Comparison of ENCODE assay signal across 19 mouse cellular contexts in genomic region chr10:94531482-94531881, GRCm38 (mm10).
DNase-seq lines count a peak whose midpoint lies in the region; TF ChIP-seq lines count a peak whose summit lies in the region.
"Had no signal": no experiment of that assay in that cellular context is flagged by ENCODE, and none has a peak within 500 bp of the region (broad histone marks: within the 10 kb centered on the region; RNA-seq: fewer than 3 reads in every experiment).

No protein-coding gene starts in this region.

- no peak for DNase-seq in layer of hippocampus, adult 2 months (ENCODE audit: low spot score in 2 of 2)
- no peak for DNase-seq in layer of hippocampus, postnatal 10 days (ENCODE audit: low spot score in 2 of 2)
- DNase-seq in R1 (ENCODE audit: low read depth, low spot score) = peak; percentile 99
- DNase-seq in yolk sac, embryonic 10.5 days (ENCODE audit: low spot score) = peak; percentile 13
- DNase-seq in cerebellum, adult 9-11 months = no peak
- no peak for DNase-seq in heart, postnatal 36 days
- DNase-seq: adrenal gland, adult 8-10 months; adrenal gland, postnatal 25 days; B cell, adult 2 months; cerebellum, adult 11 months; cerebellum, adult 2 months; cerebellum, postnatal 10 days; gastrocnemius, postnatal 10 days; gastrocnemius, postnatal 36 days; kidney, adult 2 months had no signal

- intact Hi-C loops in heart, postnatal 36 days (cut with DNase I) = no loop called here

- H3K27ac ChIP-seq in layer of hippocampus, adult 2 months = peak overlapping the region; percentile 78
- H3K27ac ChIP-seq: forebrain, embryonic 10.5 days; forebrain, embryonic 13.5 days; hindbrain, embryonic 10.5 days; hindbrain, embryonic 14.5 days had no signal

- H3K4me3 ChIP-seq in layer of hippocampus, adult 2 months = no peak overlapping the region
- H3K4me3 ChIP-seq: forebrain, embryonic 10.5 days; forebrain, embryonic 13.5 days; hindbrain, embryonic 10.5 days had no signal

- no peak for TF ChIP-seq CTCF in layer of hippocampus, adult 2 months (conservative IDR thresholded peaks at IDR 0.05)

Comparison
In these comparisons a context has a peak if more than half of its experiments do, and no peak if none do; other contexts are left out.
1. DNase-seq: peak in R1 (single experiment) and yolk sac, embryonic 10.5 days (single experiment); none in layer of hippocampus, adult 2 months (0 of 2), layer of hippocampus, postnatal 10 days (0 of 2), cerebellum, adult 9-11 months (single experiment) and heart, postnatal 36 days (0 of 2).